Mouse (Mus musculus): ENCODE data around the gene Uqcr10.

Uqcr10 gene

GRCm38 (mm10) chr11:4704072-4704964 lies at the start of gene Uqcr10, which contains the start of gene Zmat5:
TSS of gene Uqcr10 (minus strand) at chr11:4704342.
TSS of gene Zmat5 (plus strand) at chr11:4704678.
- H3K4me1 ChIP-seq (replicated peaks; ENCODE audit: low read depth, low read length): peaks cover 63% of the 10 kb centered on the region
- TF ChIP-seq CTCF (conservative IDR thresholded peaks at IDR 0.05; ENCODE audit: low read length) (no peak), POU5F1 (IDR thresholded peaks at IDR 0.05; ENCODE audit: borderline replicate concordance, low read length) (no peak), NANOG (IDR thresholded peaks at IDR 0.05; ENCODE audit: borderline replicate concordance, low read length) (no peak)
- peaks cover 24% of the 10 kb centered on the region for H3K36me3 ChIP-seq (ENCODE audit: insufficient read depth, low read length)
- H3K9me3 ChIP-seq (ENCODE audit: low read length): no peaks in the 10 kb centered on the region
- H3K27me3 ChIP-seq (ENCODE audit: insufficient read depth, low read length): no peaks in the 10 kb centered on the region
- peak within 1 kb of the TSS; percentile 95 for H3K4me3 ChIP-seq (replicated peaks; ENCODE audit: low read length)

- TF ChIP-seq POU5F1 (IDR thresholded peaks at IDR 0.05; ENCODE audit: borderline replicate concordance, low read length) (no peak), NANOG (IDR thresholded peaks at IDR 0.05; ENCODE audit: borderline replicate concordance, low read length) (no peak), CTCF (conservative IDR thresholded peaks at IDR 0.05; ENCODE audit: low read length) (no peak)
- Histone ChIP-seq H3K4me3 (replicated peaks; ENCODE audit: low read length) (no peak overlapping the region), H3K4me1 (replicated peaks; ENCODE audit: low read depth, low read length) (peaks cover 36% of the 10 kb centered on the region), H3K36me3 (ENCODE audit: insufficient read depth, low read length) (no peaks in the 10 kb centered on the region), H3K27me3 (ENCODE audit: insufficient read depth, low read length) (peaks cover 34% of the 10 kb centered on the region), H3K9me3 (ENCODE audit: low read length) (peaks cover 10% of the 10 kb centered on the region)
These were observed 48.7 kb upstream of the Uqcr10 start for GRCm38 (mm10) chr11:4752836-4753235.

DNA sequence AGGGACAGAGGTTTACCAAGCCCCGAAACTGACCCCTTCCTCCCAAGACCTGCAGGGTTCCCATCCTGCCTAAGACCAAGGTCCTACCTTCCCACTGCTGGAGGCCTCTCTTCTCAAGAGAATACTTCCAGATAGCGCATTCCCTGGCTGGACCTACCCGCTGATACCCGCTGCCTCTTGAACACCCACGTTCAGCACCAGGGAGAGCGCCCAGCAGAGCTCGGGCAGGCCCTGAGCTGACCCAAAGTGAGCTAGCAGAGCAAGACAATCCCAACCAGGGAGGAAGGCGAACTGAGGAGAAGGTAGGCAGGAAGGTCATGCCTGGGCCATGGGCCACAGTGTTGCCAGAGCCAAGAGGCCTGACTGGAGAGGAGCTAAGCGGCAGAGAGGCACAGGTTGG lies 46.1 kb upstream of the Uqcr10 start:
- peaks cover 53% of the 10 kb centered on the region for H3K27me3 ChIP-seq (ENCODE audit: insufficient read depth, low read length)

GRCm38 (mm10) chr11:4747285-4747684 lies 43.1 kb upstream of the Uqcr10 start:
- peaks cover 35% of the 10 kb centered on the region for H3K4me1 ChIP-seq (replicated peaks; ENCODE audit: low read depth, low read length)
- H3K27me3 ChIP-seq (ENCODE audit: insufficient read depth, low read length): peaks cover 75% of the 10 kb centered on the region
- no peaks in the 10 kb centered on the region for H3K9me3 ChIP-seq (ENCODE audit: low read length)
- peak overlapping the region; percentile 78 for H3K4me3 ChIP-seq (replicated peaks; ENCODE audit: low read length)
- no peaks in the 10 kb centered on the region for H3K36me3 ChIP-seq (ENCODE audit: insufficient read depth, low read length)
- TF ChIP-seq POU5F1 (IDR thresholded peaks at IDR 0.05; ENCODE audit: borderline replicate concordance, low read length): no peak
- TF ChIP-seq NANOG (IDR thresholded peaks at IDR 0.05; ENCODE audit: borderline replicate concordance, low read length): no peak
- no peak for TF ChIP-seq CTCF (conservative IDR thresholded peaks at IDR 0.05; ENCODE audit: low read length)

More for the DNA sequence above, 46.1 kb upstream of the Uqcr10 start:
- Histone ChIP-seq H3K9me3 (ENCODE audit: low read length) (peaks cover 10% of the 10 kb centered on the region), H3K36me3 (ENCODE audit: insufficient read depth, low read length) (no peaks in the 10 kb centered on the region), H3K4me1 (replicated peaks; ENCODE audit: low read depth, low read length) (peaks cover 26% of the 10 kb centered on the region), H3K4me3 (replicated peaks; ENCODE audit: low read length) (no peak overlapping the region)
- TF ChIP-seq CTCF (conservative IDR thresholded peaks at IDR 0.05; ENCODE audit: low read length) (no peak), POU5F1 (IDR thresholded peaks at IDR 0.05; ENCODE audit: borderline replicate concordance, low read length) (no peak), NANOG (IDR thresholded peaks at IDR 0.05; ENCODE audit: borderline replicate concordance, low read length) (no peak)

GRCm38 (mm10) chr11:4746733-4747132 lies 42.6 kb upstream of the Uqcr10 start, which contains the start of gene Cabp7:
TSS of gene Cabp7 (minus strand) at chr11:4746778.
- Histone ChIP-seq H3K4me1 (replicated peaks; ENCODE audit: low read depth, low read length) (peaks cover 35% of the 10 kb centered on the region), H3K36me3 (ENCODE audit: insufficient read depth, low read length) (no peaks in the 10 kb centered on the region), H3K9me3 (ENCODE audit: low read length) (no peaks in the 10 kb centered on the region), H3K27me3 (ENCODE audit: insufficient read depth, low read length) (peaks cover 79% of the 10 kb centered on the region), H3K4me3 (replicated peaks; ENCODE audit: low read length) (peak within 1 kb of the TSS; percentile 87)
- TF ChIP-seq POU5F1 (IDR thresholded peaks at IDR 0.05; ENCODE audit: borderline replicate concordance, low read length) (no peak), CTCF (conservative IDR thresholded peaks at IDR 0.05; ENCODE audit: low read length) (no peak), NANOG (IDR thresholded peaks at IDR 0.05; ENCODE audit: borderline replicate concordance, low read length) (no peak)

- TF ChIP-seq CTCF (conservative IDR thresholded peaks at IDR 0.05; ENCODE audit: low read length) (no peak), POU5F1 (IDR thresholded peaks at IDR 0.05; ENCODE audit: borderline replicate concordance, low read length) (no peak), NANOG (IDR thresholded peaks at IDR 0.05; ENCODE audit: borderline replicate concordance, low read length) (no peak)
These were observed 41.8 kb upstream of the Uqcr10 start for GRCm38 (mm10) chr11:4745969-4746368.

DNA sequence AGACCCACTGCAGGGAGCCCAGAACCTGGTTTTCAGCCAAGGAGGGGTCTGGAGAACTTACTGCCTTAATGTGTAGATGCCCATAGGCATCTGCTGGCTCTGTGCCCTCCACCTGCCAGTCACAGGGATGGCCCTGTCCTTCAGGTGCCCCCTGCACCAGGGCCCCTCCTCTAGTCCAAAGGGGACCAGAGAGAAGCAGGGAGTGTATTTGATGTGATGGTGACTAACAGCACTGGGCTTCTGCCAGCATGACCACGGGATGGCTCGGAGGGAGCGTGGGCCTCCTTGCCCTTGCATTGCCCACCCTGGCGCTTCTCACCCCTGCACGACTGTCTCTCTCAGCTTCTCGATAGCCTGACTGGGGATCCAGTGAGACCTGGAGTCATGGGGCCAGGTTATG lies 40.5 kb upstream of the Uqcr10 start:
- TF ChIP-seq NANOG (IDR thresholded peaks at IDR 0.05; ENCODE audit: borderline replicate concordance, low read length): no peak
- no peak for TF ChIP-seq POU5F1 (IDR thresholded peaks at IDR 0.05; ENCODE audit: borderline replicate concordance, low read length)
- no peak for TF ChIP-seq CTCF (conservative IDR thresholded peaks at IDR 0.05; ENCODE audit: low read length)
- Histone ChIP-seq H3K4me3 (replicated peaks; ENCODE audit: low read length) (peak overlapping the region; percentile 87; the same call in 1 of the 2 replicates), H3K36me3 (ENCODE audit: insufficient read depth, low read length) (no peaks in the 10 kb centered on the region)

More at GRCm38 (mm10) chr11:4745969-4746368, 41.8 kb upstream of the Uqcr10 start:
- no peaks in the 10 kb centered on the region for H3K36me3 ChIP-seq (ENCODE audit: insufficient read depth, low read length)
- H3K27me3 ChIP-seq (ENCODE audit: insufficient read depth, low read length): peaks cover 85% of the 10 kb centered on the region
- H3K4me3 ChIP-seq (replicated peaks; ENCODE audit: low read length): peak overlapping the region; percentile 87
- H3K9me3 ChIP-seq (ENCODE audit: low read length): no peaks in the 10 kb centered on the region
- peaks cover 35% of the 10 kb centered on the region for H3K4me1 ChIP-seq (replicated peaks; ENCODE audit: low read depth, low read length)

GRCm38 (mm10) chr11:4740785-4741184 lies 36.6 kb upstream of the Uqcr10 start:
- H3K36me3 ChIP-seq (ENCODE audit: insufficient read depth, low read length): 0 out of 2 replicates have a peak, but pooled peaks cover 4% of the 10 kb centered on the region
- H3K4me3 ChIP-seq (replicated peaks; ENCODE audit: low read length): peak overlapping the region; percentile 14; the same call in 1 of the 2 replicates
- peaks cover 52% of the 10 kb centered on the region for H3K27me3 ChIP-seq (ENCODE audit: insufficient read depth, low read length)
- H3K4me1 ChIP-seq (replicated peaks; ENCODE audit: low read depth, low read length): peaks cover 56% of the 10 kb centered on the region
- no peaks in the 10 kb centered on the region for H3K9me3 ChIP-seq (ENCODE audit: low read length)
- TF ChIP-seq CTCF (conservative IDR thresholded peaks at IDR 0.05; ENCODE audit: low read length): no peak
- TF ChIP-seq POU5F1 (IDR thresholded peaks at IDR 0.05; ENCODE audit: borderline replicate concordance, low read length): no peak
- no peak for TF ChIP-seq NANOG (IDR thresholded peaks at IDR 0.05; ENCODE audit: borderline replicate concordance, low read length)

More for the DNA sequence above, 40.5 kb upstream of the Uqcr10 start:
- H3K27me3 ChIP-seq (ENCODE audit: insufficient read depth, low read length): peaks cover 79% of the 10 kb centered on the region
- peaks cover 37% of the 10 kb centered on the region for H3K4me1 ChIP-seq (replicated peaks; ENCODE audit: low read depth, low read length)
- no peaks in the 10 kb centered on the region for H3K9me3 ChIP-seq (ENCODE audit: low read length)
